In the genomic region with DNA sequence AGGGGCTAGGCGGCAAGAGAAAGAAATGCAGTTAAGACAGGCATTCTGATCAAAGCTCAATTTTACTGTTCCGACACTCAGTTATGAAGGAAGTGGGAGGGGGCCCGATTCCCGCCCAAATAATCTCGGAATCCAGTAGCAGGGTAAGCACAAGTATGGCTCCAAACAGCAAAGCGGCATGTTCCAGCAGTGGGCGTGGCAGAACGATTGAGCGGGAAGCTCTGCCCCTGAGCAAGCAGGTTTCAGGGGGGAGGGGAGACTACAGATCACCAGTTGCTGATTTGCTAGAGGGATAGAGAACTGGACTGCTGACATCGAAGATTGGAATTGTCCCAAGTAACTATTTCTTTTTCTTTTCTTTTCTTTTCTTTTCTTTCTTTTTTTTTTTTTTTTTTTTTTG, we compare ENCODE assay signal across 11 mouse cellular contexts. TPM values are rescaled to one million over a fixed set of nuclear protein-coding genes. Genes with fewer than 3 reads are reported as not detected.
DNase-seq lines count a peak whose midpoint lies in the region; TF ChIP-seq lines count a peak whose summit lies in the region.
"Had no signal": no experiment of that assay in that cellular context is flagged by ENCODE, and none has a peak within 500 bp of the region (broad histone marks: within the 10 kb centered on the region; RNA-seq: fewer than 3 reads in every experiment).

No protein-coding gene starts in this region.

- no peaks in the 10 kb centered on the region for H3K79me2 ChIP-seq in heart, adult 2 months (replicated peaks; ENCODE audit: control insufficient read depth, insufficient read depth, low read length)

- no peak for TF ChIP-seq CTCF in heart, adult 2 months (IDR thresholded peaks at IDR 0.05)

- no peak for TF ChIP-seq EP300 in heart, adult 2 months (IDR thresholded peaks at IDR 0.05; ENCODE audit: insufficient read depth, low read depth, low read length)

- no peaks in the 10 kb centered on the region for H3K4me1 ChIP-seq in heart, adult 2 months (ENCODE audit: control insufficient read depth, insufficient read depth, low read length)
- H3K4me1 ChIP-seq: midbrain, embryonic 15.5 days had no signal

- no peak overlapping the region for H3K4me3 ChIP-seq in heart, adult 2 months
- H3K4me3 ChIP-seq: midbrain, embryonic 15.5 days had no signal

- no peak for TF ChIP-seq POLR2A in heart, adult 2 months (IDR thresholded peaks at IDR 0.05; ENCODE audit: insufficient read depth, low read depth, low read length)

- no peaks in the 10 kb centered on the region for H3K27me3 ChIP-seq in heart, adult 2 months (ENCODE audit: control insufficient read depth, insufficient read depth, low read length)
- H3K27me3 ChIP-seq: midbrain, embryonic 15.5 days had no signal

- intact Hi-C loops in heart, adult 2 months (cut with DNase I), result no loop called here

- H3K27ac ChIP-seq in heart, adult 2 months, result no peak overlapping the region
- H3K27ac ChIP-seq: midbrain, embryonic 15.5 days had no signal

- no peaks in the 10 kb centered on the region for H3K36me3 ChIP-seq in heart, adult 2 months (ENCODE audit: control insufficient read depth, insufficient read depth, low read length)
- H3K36me3 ChIP-seq: midbrain, embryonic 15.5 days had no signal

- H3K9ac ChIP-seq in heart, adult 2 months (ENCODE audit: low read depth, low read length), result no peak overlapping the region
- H3K9ac ChIP-seq: midbrain, embryonic 15.5 days had no signal

- DNase-seq in heart, adult 11 months, result peak; percentile 84
- no peak for DNase-seq in heart, adult 2 months
- peak; percentile 4 for DNase-seq in urinary bladder, postnatal 14 days (ENCODE audit: low spot score)
- DNase-seq in urinary bladder, adult 18-20 months (ENCODE audit: low spot score in 2 of 2), result no peak
- peak; percentile 15 to 47 for DNase-seq in kidney, postnatal 4 days
- no peak for DNase-seq in spleen, postnatal 14 days (ENCODE audit: low spot score in 2 of 2)
- no peak for DNase-seq in ovary, postnatal 36 days (ENCODE audit: low spot score)
- no peak for DNase-seq in adrenal gland, postnatal 4 days (ENCODE audit: low spot score in 2 of 2)
- DNase-seq: heart, postnatal 10 days; lung, adult 18-20 months had no signal

- 46% methylated on average over 10 of the region's 10 CpGs for WGBS in heart, adult 2 months

RNA-seq across cellular contexts. Expression of a gene that starts 9.8 kb away (rescaled TPM):
- total RNA-seq in heart, adult 2 months (2021), result 10 to 100 TPM; 31.9 to 39.9 TPM
- polyA plus RNA-seq in heart, adult 2 months (2012; rRNA removed), result 3.4 and 8.0 TPM in 2 replicates
- total RNA-seq in adrenal gland, postnatal 4 days (2021), result 10 to 100 TPM; 74.0 to 80.8 TPM

RNA-seq across cellular contexts. Expression of a gene that starts 37.9 kb away (rescaled TPM):
- 10 to 100 TPM; 38.5 to 42.5 TPM for total RNA-seq in heart, adult 2 months (2021)
- 21.3 and 26.7 TPM in 2 replicates for polyA plus RNA-seq in heart, adult 2 months (2012; rRNA removed)
- total RNA-seq in adrenal gland, postnatal 4 days (2021), result 10 to 100 TPM in 1 of 2 experiments, 1 to 10 TPM in 1; 3.9 to 14.4 TPM

Comparison
In these comparisons a context has a peak if more than half of its experiments do, and no peak if none do; other contexts are left out.
1. DNase-seq: peak in heart, adult 11 months (single experiment), urinary bladder, postnatal 14 days (single experiment) and kidney, postnatal 4 days (2 of 2); none in heart, adult 2 months (0 of 2), urinary bladder, adult 18-20 months (0 of 2), spleen, postnatal 14 days (0 of 2), ovary, postnatal 36 days (single experiment) and adrenal gland, postnatal 4 days (0 of 2).